Mouse (Mus musculus) liver, embryonic 14.5 days (tissue): ENCODE measurements around the gene Pik3ca. TPM values are rescaled to one million over a fixed set of nuclear protein-coding genes. Genes with fewer than 3 reads are reported as not detected.

Experiments
- ATAC-seq: fragments of 200-750 bp; cut with Nextera tagmentation; 2 replicates; pipeline ENCODE4 v1.8.0; 2017; ENCODE audit warnings: moderate number of reproducible peaks, mild to moderate bottlenecking, moderate library complexity; ENCODE audit not compliant: insufficient read depth
- DNase-seq, 3 experiments: peaks; one replicate each; pipeline ENCODE4 v3.0.0-alpha.2; 2012 to 2013; ENCODE audit warnings: low read depth in 3 of 3, low spot score in 3 of 3
- H3K27ac ChIP-seq: fragments of 300-500 bp; sonication (generic); 2 replicates; pipeline ENCODE4 v1.5.1; 2014; ENCODE audit warnings: moderate library complexity, mild to moderate bottlenecking, control low read depth, inconsistent platforms
- H3K27me3 ChIP-seq: fragments of 300-500 bp; sonication (generic); 2 replicates; pipeline ENCODE4 v1.6.1; 2014; ENCODE audit warnings: mild to moderate bottlenecking, low read length, moderate library complexity; ENCODE audit not compliant: control insufficient read depth, insufficient read depth
- H3K36me3 ChIP-seq: fragments of 300-500 bp; sonication (generic); replicated peaks from 2 replicates; pipeline ENCODE4 v1.6.1; 2014; ENCODE audit warnings: low read depth; ENCODE audit not compliant: control insufficient read depth, insufficient read depth
- H3K4me1 ChIP-seq, 2 experiments: fragments of 200-500 bp in 1 of 2; fragments of 300-500 bp in 1 of 2; sonication (generic) in 1 of 2; replicated peaks; 2 replicates each; pipeline ENCODE4 v1.6.1; 2012 to 2014; ENCODE audit warnings: antibody characterized with exemption in 1 of 2, inconsistent platforms in 1 of 2, low read length in 1 of 2; ENCODE audit not compliant: control insufficient read depth in 2 of 2, insufficient read depth in 2 of 2
- H3K4me2 ChIP-seq: fragments of 300-500 bp; sonication (generic); 2 replicates; pipeline ENCODE4 v1.6.1; 2014; ENCODE audit warnings: low read depth, mild to moderate bottlenecking, control low read depth, moderate library complexity
- H3K4me3 ChIP-seq, 2 experiments: fragments of 200-500 bp in 1 of 2; fragments of 300-500 bp in 1 of 2; sonication (generic) in 1 of 2; 2 replicates each; pipeline ENCODE4 v1.5.1; 2012 to 2014; ENCODE audit warnings: low read depth in 2 of 2, low read length in 2 of 2, mild to moderate bottlenecking in 2 of 2, control low read depth in 1 of 2, inconsistent platforms in 1 of 2, moderate library complexity in 1 of 2; ENCODE audit not compliant: insufficient read depth in 1 of 2
- H3K9ac ChIP-seq: fragments of 300-500 bp; sonication (generic); replicated peaks from 2 replicates; pipeline ENCODE4 v1.6.1; 2014; ENCODE audit warnings: mild to moderate bottlenecking, control low read depth, moderate library complexity
- H3K9me3 ChIP-seq: fragments of 300-500 bp; sonication (generic); 2 replicates; pipeline ENCODE4 v1.6.1; 2016; ENCODE audit warnings: low read length, mixed read lengths; ENCODE audit not compliant: control insufficient read depth
- CTCF ChIP-seq: IDR thresholded peaks from 2 replicates; pipeline ENCODE4 v1.5.1; 2016; ENCODE audit warnings: antibody characterized with exemption, low read depth, control low read depth
- EP300 ChIP-seq: IDR thresholded peaks from 2 replicates; pipeline ENCODE4 v1.6.1; 2016; ENCODE audit warnings: antibody characterized with exemption, low read depth
- WGBS: fragments of 180-500 bp; shearing (Covaris S2); extraction: QIAGEN DNeasy Blood & Tissue Kit; methylation state at CpG from one replicate; pipeline ENCODE4 v1.1.7; 2014; ENCODE audit not compliant: insufficient replicate concordance; 5-methylcytosine and 5-hydroxymethylcytosine counted together
- polyA plus RNA-seq, 2 experiments: library from polyadenylated mRNA; depleted of rRNA in 1 of 2; stranded (reverse) in 1 of 2; unstranded in 1 of 2; fragments of >200 nt; fragmentation: Nextera tagmentation in 1 of 2; extraction: Ambion mirVana in 1 of 2; gene quantifications; 2 replicates each; pipeline versions ENCODE4 v1.2.1 to v1.2.3; 2012 to 2014

Pik3ca gene
- polyA plus RNA-seq, 2 experiments: 3.5 to 4.2 TPM

DNA sequence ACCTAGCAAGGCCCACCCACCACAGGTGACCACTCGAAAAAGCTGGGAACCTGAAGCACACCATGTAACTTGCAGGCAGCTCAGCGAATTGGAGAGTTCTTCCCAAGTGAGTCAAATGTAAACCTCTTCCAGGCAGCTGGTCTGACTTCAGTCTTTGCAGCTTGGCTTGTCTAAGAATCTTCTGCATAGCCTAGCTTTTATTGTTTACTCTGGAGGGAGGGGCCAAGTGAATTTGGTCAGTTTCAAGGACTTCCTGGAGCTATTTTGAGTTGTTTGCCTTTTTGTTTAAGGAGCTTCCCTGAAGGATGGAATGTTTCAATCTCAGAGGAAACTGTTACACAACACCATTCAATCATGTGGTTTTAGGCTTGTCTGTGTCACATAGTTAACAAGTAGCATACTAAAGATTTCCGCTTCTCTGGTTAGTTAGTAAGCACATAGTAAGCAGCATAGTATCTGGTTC is 11.4 kb downstream of the Pik3ca start:
- no peak for ATAC-seq
- WGBS: 72% methylated on average over 3 of the region's 3 CpGs
- Histone ChIP-seq H3K36me3 (no peaks in the 10 kb centered on the region), H3K9me3 (no peaks in the 10 kb centered on the region), H3K4me2 (no peak overlapping the region), H3K4me1 (peaks cover 8 to 24% of the 10 kb centered on the region in 2 experiments), H3K27me3 (no peaks in the 10 kb centered on the region), H3K27ac (no peak overlapping the region), H3K9ac (no peak overlapping the region), H3K4me3 (no peak overlapping the region)
- TF ChIP-seq CTCF: no peak
- no peak for TF ChIP-seq EP300
- DNase-seq: no peak

- TF ChIP-seq EP300 (no peak), CTCF (no peak)
- no peak overlapping the region for H3K9ac ChIP-seq
- H3K27me3 ChIP-seq: no peaks in the 10 kb centered on the region
- H3K27ac ChIP-seq: no peak overlapping the region
- WGBS: 76% methylated on average over 7 of the region's 7 CpGs
- H3K4me1 ChIP-seq: peaks cover 0 to 12% of the 10 kb centered on the region in 2 experiments; a peak in 2 of 4 replicates
- no peaks in the 10 kb centered on the region for H3K36me3 ChIP-seq
- H3K4me3 ChIP-seq: no peak overlapping the region
- H3K9me3 ChIP-seq: no peaks in the 10 kb centered on the region
- no peak for ATAC-seq
- no peak overlapping the region for H3K4me2 ChIP-seq
- no peak for DNase-seq
Observed at GRCm38 (mm10) chr3:32412502-32413044, 15.1 kb downstream of the Pik3ca start.

- 56% methylated on average over 4 of the region's 4 CpGs for WGBS
- DNase-seq: no peak
Observed at GRCm38 (mm10) chr3:32414381-32414780, 16.9 kb downstream of the Pik3ca start.

GRCm38 (mm10) chr3:32415370-32416309 is 18.2 kb downstream of the Pik3ca start:
- no peaks in the 10 kb centered on the region for H3K36me3 ChIP-seq

More at GRCm38 (mm10) chr3:32414381-32414780, 16.9 kb downstream of the Pik3ca start:
- Histone ChIP-seq H3K9ac (no peak overlapping the region), H3K9me3 (no peaks in the 10 kb centered on the region), H3K4me3 (no peak overlapping the region), H3K4me1 (peaks cover 0 to 2% of the 10 kb centered on the region in 2 experiments; a peak in 1 of 4 replicates), H3K27me3 (no peaks in the 10 kb centered on the region), H3K27ac (no peak overlapping the region), H3K36me3 (no peaks in the 10 kb centered on the region), H3K4me2 (no peak overlapping the region)
- TF ChIP-seq CTCF: no peak
- no peak for TF ChIP-seq EP300
- ATAC-seq: no peak

DNA sequence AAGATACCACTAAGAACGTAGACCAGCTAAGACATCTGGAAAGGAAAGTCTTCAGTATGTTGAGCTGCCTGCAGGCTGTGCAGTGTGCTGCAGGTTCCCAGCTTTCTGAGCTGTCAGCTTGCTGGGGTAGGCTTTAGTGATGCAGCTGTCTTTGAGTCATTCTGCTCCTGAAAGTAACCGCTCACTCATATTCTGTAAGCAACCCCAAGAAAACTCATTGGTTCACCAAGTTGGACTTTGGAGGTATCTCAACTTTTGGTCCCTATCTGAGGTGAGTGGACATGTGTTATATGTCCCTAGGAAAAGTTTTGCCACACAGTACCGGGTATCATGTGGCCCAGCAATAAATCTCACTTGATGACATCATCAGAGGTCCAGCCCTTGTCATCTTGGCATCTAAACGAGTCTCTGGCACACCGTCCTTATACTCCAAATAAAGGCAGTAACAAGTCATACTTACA is 20.3 kb downstream of the Pik3ca start:
- WGBS: 68% methylated on average over 5 of the region's 5 CpGs
- ATAC-seq (no peak), DNase-seq (no peak)
- Histone ChIP-seq H3K4me2 (no peak overlapping the region), H3K9me3 (no peaks in the 10 kb centered on the region), H3K4me1 (peaks cover 0 to 2% of the 10 kb centered on the region in 2 experiments; a peak in 1 of 4 replicates), H3K4me3 (no peak overlapping the region), H3K9ac (no peak overlapping the region), H3K27me3 (no peaks in the 10 kb centered on the region), H3K27ac (no peak overlapping the region), H3K36me3 (no peaks in the 10 kb centered on the region)
- TF ChIP-seq CTCF: no peak
- TF ChIP-seq EP300: no peak

More at GRCm38 (mm10) chr3:32415370-32416309, 18.2 kb downstream of the Pik3ca start:
- WGBS: 66% methylated on average over 3 of the region's 3 CpGs
- peaks cover 0 to 2% of the 10 kb centered on the region in 2 experiments; a peak in 1 of 4 replicates for H3K4me1 ChIP-seq
- H3K4me3 ChIP-seq: no peak overlapping the region
- H3K9ac ChIP-seq: no peak overlapping the region
- H3K27ac ChIP-seq: no peak overlapping the region
- no peak for TF ChIP-seq EP300
- TF ChIP-seq CTCF: no peak
- DNase-seq (no peak), ATAC-seq (no peak)
- no peak overlapping the region for H3K4me2 ChIP-seq
- no peaks in the 10 kb centered on the region for H3K9me3 ChIP-seq
- no peaks in the 10 kb centered on the region for H3K27me3 ChIP-seq
